Mouse (Mus musculus) liver, adult 2 months (tissue): ENCODE measurements around the gene Ppp1r15b.

Experiments
- CTCF ChIP-seq: fragments of 200-500 bp; IDR thresholded peaks from 2 replicates; pipeline ENCODE4 v1.5.1; 2011; ENCODE audit warnings: low read depth, low read length, control low read depth
- POLR2A ChIP-seq: fragments of 200-500 bp; IDR thresholded peaks from 2 replicates; pipeline ENCODE4 v1.6.1; 2011; ENCODE audit warnings: low read length, control low read depth; ENCODE audit not compliant: insufficient read depth; ENCODE audit errors: extremely low read depth

- TF ChIP-seq CTCF (no peak), POLR2A (no peak)
Measured at GRCm38 (mm10) chr1:133083942-133084625, 46.9 kb upstream of the Ppp1r15b start.
